Mouse (Mus musculus) frontal cortex, postnatal 10 days (tissue): Measurements from ENCODE around the gene Epb41l4b.

ENCODE experiments used
- DNase-seq, 2 experiments: peaks; one replicate each; pipeline ENCODE4 v3.0.0; 2022; ENCODE audit warnings: low spot score in 2 of 2, mixed read lengths in 1 of 2

The Epb41l4b gene

DNA sequence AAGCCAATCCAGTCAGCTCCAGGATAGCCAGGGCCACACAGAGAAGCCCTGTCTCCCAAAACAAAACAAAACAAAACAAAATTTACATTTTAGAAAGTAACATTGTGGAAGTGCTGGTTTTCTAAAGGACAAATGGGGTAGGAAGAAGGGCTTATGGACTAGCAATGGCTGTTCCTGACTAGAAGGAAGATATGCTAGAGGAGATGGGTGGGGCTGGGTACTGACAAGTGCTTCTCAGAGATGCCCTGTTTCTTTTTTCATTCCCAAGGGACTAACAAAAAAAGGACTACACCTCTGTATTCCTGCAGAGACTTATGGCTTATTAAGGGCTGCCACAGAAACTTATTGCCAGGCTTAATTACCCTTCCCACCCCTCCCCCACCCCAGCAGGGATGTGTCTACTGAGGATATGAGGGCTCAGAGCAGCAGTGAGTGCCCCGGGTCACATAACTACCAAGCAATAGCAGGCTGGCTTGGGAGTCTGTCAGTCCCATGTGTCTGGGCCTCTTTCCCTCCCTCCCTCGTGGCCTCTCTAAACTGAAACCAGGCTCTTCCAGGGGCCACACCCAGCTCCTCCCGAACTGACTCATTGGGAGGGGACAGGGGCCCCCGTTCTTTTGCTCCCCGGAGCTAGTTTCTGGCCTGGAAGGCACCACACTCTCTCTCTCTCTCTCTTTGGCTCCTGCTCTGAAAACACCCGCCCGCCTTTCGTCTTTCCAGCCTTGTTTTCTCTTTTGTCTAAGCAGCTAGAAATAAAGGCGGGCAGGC lies 10.0 kb upstream of the Epb41l4b start:
- no peak for DNase-seq

DNA sequence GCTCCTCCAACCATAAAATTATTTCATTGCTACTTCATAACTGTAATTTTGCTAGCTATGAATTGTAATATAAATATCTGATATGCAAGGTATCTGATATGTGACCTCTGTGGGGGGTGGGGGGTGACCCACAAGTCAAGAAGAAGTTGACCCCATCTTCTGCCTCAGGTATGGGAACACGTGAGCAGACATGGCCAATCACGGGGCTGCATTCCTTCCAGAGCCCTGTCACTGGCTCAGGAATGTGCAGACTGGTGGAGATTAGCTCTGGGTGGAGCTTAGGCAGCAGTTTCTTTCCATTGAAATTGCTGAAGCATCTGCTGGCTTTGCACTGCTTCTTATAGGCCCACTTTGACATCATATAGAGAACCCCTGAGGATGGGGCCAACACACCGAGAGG lies 4.9 kb upstream of the Epb41l4b start:
- no peak for DNase-seq

DNA sequence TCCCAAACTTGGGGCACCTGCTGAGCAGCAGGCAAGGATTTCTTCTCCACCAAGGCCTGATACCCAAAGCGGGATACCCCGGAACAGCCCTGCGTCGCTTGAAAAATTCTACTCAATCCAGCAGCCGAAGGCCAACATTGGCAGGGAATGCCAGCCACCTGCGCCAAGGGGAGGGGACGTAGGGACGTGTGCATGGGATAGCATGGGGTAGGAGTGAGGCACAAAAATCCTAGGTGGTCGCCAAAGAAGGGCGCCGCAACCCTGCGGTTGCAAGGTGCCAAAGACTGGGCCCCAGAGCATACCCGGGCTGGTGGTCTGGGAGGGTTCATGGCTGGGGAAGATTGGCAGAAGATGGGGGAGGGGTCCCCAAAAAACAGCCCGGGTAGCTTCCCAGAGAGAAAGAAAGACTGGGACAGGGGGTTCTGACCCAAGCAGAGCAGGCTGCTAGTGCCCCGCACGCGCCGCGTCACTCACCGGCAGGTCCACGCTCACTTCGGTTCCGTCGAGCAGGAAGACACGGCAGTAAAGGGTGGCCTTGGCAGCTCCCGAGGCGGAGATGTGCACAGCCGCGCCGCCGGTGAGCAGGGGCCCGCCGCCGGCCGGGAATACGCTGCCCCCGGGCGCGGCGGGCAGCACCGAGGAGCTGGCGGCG lies 737 bp downstream of the Epb41l4b start:
- DNase-seq, result peak in 1 of 2 experiments; percentile 23

DNA sequence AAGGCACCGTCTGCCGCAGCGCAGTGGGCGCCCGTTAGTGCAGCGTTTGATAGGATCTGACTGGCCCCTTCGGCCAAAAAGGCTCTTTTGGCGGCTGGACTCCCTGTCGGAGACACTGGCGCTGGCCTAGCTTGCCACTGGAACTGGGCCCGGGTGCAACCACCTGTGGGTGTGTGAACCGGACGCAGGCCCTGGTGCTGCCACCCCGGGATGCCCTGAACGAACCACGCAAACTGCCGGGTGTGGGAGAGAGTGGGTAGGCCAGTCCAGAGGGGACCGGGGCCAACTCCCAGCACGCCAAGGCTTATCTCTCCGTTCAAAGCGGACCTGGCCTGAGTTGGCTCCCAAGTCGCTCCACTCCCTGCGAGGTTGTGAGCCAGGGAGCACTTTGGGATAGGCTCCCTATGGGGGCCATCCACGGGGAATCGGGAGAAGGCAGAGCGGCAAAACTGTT lies 1.3 kb downstream of the Epb41l4b start:
- peak in 1 of 2 experiments; percentile 17 for DNase-seq

DNA sequence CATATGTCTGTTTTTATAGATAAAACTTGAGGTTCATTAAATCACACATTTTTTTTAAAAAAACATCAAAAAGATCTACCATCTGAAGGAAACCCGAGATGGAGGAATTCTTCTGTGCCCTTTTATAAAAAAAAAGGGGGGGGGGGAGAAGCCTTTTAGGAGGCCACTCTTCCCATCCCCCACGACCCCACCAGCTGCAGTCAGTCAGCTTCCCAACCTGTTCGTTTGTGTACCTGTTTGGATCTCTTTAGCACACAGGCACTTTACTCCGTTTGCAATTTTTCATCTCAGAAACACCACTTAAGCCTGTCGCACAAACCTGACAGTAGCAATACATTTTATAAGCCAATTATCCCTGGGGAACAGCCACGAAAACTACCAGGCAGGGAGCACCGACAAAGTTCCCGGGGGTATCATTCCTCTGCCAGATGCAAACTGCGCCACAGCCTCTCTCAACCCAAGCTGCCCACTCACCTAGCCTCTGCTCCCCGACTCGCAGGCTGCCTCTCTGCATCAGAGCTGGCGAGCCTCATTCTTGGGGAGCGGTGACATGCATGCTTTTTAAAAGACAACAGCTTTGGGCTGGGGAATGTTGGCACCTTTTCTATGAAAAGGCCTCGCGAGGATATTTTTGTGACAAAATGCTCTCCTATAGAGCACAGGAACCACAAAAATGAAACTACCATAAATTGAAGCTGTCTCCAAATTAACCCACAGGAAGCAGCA lies 2.1 kb downstream of the Epb41l4b start:
- no peak for DNase-seq

DNA sequence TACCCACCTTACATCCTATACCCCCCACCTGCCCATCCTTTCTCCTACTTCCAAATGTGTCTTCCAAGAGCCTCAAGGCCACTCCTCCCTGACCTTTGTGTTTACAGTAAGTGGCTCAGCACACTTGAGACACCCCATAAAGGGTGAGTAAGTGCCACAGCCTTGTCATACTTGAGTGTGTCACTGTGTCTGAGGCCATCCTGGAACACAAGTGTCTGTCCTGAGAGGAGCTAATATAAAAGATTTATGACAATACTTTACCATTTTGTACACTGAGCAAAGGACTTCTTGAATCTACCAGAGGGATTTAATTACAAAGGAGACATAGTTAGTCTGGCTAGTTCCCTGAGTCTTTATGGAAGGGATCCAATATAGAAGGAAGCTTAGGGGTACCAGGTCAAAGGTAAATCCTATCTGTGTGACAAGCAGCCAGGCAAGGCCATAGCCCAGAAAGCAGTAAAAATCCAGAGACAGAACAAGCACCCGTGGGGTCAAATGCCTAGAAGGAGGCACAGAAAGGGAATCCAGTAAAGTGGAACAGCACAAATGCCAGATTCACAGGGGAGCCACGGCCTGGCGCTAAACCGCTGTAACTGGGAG lies 2.9 kb downstream of the Epb41l4b start:
- no peak for DNase-seq

DNA sequence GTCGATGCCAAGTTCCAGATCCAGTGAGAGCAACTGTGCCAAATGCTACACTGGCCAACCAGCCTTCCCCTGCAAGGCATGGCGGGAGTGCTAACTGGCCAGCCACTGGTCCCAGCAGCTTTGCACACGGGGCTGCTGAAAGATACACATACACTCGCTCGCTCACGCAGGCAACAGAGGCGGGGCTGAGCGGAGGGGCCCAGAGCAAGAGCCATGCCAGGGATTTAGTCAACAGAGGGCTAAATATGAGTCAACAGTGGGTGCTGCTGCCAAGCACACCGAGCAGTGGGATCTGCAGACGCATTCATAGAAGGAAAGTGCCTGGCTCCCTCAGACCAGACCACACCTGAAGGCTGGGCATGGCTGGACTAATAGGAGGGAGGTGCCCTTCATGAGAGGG lies 3.8 kb downstream of the Epb41l4b start:
- DNase-seq, result peak in 1 of 2 experiments; percentile 26

DNA sequence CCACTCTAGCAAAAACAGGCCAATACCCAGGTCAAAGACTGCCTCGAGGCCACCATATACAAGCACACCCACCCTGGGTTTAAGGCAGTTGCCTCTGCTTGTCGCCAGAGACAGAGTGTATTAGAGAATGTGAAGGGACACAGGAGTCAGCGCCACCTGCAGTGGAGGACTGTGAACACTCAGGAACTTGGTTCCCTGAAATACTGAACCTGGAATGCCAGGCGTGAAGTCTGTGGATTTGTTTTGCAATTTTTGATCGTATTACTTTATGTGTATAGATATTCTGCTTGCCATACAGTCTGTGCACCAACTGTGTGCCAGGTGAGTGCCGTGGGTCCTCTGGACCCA lies 5.2 kb downstream of the Epb41l4b start:
- no peak for DNase-seq

DNA sequence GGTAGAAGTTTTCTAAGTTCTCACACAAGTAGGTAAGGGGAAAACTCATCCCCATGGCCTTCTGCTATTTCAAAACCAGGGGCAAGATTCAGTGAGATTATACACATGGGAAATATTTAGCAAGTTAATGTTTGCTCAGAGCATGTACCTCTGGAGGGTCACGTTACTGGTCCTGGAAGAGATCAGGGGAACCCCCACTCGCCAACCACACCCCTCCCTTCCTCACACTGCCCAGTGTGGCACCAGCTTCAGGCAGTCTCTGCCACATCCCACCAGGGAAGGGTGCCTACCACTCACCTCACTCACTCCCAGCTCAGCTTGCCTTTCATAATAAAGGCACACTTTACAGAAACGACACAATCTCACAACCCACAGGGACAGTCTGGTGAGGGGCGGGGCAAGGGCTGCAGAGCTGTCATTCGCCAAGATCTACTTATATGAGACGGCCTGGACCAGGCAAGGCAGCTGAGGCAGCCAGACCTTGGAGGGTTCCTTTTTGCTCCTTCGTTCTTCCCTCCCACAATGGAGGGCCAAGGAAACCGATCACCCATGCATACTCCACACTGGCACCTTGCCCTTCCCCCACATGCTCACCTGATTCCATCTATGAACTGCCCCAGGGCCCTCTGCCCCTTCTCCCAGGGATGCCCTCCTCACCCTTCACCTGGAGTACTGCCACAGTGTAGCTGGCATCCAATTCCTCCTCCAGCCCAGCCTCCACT lies 5.7 kb downstream of the Epb41l4b start:
- DNase-seq, result no peak

DNA sequence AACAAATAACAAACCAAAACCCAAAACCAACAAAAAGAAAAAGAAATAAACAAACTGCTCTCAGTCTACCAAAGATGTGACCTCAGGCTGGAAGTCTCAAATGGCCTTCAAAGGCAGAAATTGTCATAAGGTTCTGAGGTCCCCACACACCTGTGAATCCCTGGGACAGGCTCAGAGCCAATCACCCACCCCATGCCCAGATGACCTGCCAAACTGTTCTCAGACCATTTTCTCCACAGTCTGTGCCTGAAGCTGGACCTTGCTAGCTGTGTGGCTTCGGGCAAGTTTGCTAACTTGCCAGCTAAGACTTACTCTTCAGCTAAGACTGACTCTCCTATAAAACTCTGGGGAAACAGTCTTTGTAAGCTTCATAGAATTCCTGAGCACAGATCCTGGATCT lies 7.8 kb downstream of the Epb41l4b start:
- DNase-seq, result no peak

DNA sequence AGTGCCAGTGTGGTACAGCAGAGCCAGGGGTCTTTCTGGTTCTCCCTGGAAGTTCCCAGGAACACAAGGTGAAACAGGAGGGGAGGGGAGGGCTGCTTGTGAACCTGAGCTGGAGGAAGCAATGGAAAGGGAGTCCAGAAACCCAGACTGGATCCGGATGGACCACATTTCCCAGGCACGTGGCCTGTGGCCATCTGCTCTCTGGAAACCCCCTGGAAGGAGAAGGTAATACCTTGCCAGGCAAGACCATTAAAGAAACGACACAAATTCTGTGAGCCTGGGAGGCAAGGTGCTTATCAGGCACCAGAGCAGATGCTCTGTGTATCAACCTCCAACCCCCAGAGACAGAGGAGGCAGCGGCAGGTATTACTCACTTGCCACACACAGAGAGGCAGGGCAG lies 8.7 kb downstream of the Epb41l4b start:
- DNase-seq, result no peak

DNA sequence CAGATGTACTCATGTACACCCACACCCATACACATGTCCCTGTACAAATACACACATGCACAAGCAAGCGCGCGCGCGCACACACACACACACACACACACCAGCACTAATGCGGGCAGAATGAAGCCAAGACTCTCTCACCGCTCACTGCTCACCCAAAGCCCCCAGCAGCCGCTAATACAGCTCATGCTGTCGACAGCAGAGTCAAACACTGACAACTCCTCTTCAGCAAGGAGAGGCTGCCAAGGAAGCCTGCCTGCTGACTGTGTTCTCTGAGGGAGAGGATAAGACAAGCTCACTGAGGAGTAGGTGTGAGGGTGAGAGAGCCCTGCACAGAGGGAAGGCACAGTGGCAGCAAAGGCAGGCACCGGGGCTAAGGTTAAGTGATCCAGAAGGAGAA lies 11.4 kb downstream of the Epb41l4b start:
- no peak for DNase-seq

DNA sequence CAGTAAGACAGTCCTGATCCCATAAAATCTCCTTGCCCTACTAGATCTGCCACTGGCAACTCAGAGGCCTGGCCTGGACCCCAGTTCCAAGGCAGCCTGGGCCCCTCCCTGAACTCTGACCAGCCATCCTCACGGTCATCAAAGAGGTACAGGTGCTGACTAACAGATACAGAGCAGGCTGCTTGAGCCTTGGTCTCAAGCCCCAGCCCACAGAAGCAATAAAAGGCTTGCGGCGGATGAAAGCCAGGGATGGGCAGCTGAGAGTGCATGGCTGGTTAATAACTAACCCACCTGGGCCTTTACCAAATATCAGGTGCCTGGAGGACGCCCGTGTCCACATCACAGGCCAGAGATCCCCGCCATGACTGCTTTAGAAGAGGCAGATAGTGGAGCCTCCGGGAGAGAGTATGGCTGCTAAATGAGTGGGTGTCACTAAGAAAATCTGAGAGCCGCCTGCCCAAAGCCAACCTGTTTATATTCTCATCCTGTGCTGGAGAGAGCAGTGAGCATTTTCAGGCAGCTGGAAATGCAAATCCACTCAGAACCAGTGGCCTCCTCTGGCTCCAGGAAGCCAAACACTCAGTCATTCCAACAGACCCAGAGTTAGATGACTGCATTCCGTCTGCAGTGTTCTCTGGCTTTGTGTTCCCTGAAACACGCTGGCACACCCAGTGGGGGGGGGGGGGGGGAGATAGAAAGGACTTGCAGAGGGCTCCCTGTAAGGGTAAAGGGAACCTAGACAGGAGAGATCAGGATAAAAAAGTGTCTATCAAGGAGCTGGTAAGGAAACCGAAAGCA lies 13.3 kb downstream of the Epb41l4b start:
- DNase-seq, result no peak

DNA sequence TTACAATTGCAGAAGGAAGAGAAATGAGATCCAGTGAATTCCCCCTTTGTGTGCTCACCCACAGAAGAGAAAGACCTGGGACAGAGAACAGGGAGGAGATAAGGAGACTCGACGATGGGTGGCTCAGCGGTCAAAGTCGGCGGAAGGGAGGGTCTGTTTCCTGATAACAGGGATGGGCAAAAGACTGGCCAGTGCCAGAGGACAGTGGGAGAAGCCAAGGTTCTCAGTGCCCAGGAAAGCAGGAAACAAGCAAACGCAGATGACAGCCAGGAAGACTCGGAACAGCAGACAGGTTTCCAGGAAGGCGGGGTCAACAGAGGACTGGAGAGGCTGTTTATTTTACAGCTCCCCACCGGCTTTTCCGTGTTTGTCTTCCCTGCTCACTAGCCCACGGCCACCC lies 20.2 kb downstream of the Epb41l4b start:
- no peak for DNase-seq

DNA sequence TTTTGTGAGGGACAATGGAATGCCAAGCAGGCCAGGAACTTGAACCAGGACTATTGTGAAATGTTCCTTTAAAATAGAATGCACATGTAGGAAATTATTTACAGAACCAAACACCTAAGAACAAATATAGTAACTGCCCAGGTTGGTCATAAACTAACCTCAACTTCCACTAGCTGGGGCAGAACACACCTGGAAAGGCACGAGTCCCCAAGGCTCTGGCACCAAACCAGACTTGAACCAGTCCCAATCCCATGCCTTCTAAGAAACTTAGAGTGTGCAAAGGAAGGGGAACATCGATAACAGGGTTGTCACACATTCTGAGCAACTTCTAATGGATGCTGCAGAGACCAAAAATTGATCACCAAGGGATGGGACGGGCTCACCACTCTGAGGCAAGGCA lies 21.1 kb downstream of the Epb41l4b start:
- DNase-seq, result no peak

DNA sequence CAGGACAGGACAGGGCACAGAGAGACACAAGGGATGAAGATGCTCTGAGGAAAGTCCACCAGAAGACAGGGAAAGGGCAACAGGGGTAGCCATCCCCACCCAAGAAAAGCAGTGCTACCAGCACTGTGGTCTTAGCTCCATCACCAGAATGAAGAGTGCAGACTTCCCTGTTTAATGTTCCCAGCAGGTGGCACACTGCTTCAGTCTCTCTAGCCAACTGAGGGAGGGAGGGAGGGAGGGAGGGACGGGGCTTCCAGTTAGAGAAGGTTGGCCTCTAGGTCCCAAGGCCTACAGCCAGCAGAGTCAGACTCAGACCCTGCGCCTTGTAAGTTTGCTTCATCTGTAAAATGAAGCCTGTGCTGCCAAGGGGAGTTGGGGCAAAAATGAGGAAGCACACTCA lies 22.7 kb downstream of the Epb41l4b start:
- no peak for DNase-seq

DNA sequence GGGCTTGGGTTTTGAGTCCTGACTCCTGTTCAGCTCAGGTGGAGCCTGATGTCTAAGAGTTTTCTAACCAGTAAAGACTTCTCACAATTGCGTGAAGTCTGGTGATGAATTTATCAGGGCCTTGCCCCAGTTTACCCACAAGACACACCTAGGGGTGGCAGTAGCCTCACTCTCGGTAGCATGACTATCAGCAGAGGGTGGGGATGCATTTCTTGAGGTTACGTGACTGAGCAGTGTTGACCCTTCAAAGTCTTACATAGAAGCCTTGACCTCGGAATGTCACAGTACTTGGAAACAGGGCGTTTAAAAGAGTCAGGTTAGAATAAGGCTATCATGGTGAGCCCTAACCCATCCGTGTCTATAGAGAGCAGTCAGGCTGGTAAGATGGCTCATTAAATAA lies 23.3 kb downstream of the Epb41l4b start:
- DNase-seq, result no peak

DNA sequence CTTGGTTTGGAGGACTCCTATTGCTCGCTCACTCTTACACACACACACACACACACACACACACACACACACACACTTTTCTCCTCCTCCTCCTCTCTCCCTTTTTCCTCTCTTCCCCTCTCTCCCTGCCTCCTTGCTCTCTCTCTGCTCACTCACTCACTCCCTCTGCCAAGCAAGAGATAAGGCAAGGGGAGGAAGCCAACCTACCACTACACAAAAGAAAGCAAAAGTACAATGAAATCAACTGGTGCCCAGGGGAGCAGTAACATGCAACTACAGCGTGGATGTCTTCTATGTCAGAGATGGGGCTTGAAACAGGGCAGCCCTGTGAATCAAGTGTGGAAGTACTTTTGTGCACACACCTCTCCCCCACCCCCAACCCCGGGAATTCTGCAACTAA lies 24.4 kb downstream of the Epb41l4b start:
- DNase-seq, result no peak

DNA sequence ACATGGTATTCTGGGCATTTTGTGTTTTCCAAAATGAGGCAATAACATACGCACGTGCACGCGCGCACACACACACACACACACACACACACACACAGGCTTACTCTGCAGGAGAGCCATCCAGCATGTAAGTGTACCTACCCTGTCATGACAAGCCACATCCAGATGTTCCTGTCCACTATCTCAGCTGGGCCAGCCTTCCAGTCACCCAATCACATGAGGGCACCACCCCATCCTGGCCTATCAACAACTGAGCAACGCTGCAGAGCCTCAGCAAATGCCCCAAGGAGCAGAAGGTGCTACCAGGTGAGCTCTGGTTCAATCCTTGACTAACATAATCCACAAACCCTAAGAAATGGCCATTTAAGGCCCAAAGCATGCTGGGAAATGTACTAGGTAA lies 27.0 kb downstream of the Epb41l4b start:
- DNase-seq, result no peak

DNA sequence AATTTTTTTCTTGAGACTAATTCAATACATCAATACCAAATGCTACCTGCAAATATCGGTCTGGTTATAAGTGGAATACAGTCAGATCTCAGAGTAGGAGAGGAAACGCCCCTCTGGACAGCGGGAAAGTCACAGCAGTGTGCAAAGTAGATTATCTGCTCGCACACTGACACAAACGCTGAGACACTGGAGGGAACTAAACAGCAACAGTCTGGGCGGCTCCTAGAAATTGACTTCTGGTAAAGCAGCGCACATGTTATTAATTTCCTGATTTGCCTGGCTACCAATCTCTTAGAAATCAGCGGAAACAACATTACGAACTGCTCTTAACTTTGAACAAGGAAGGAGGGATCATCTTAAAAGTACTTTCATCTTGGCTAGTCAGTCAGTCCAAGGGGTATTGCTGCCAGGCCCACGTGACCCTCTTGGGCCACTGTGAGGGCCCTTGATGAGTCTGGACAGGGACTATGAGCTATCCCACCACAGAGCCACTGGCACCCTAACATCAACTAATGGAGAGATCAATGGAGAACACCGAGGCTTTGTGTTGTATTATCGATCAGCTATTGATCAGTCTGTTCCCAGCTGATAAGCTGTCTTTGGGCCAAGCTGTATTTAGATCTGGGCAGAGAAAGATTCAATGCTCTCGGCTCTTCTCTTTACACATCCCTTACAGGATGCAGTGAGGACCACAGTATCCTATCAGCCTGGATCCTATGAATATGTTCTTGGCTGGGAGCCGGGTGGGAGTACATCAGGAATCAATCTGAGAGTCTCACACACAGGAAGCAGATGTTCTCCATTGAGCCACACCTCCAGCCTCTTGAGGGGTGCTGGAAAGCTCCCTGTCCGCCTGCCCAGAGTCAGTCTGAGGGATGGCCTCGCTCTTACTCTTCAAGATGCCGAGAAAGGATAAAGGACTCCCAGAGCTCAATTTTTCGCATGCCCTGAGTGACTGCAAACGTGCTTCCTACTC lies 28.3 kb downstream of the Epb41l4b start:
- no peak for DNase-seq
